Mouse (Mus musculus): ENCODE data around the gene Ccn1.
A peak's percentile ranks its signal among the peaks of the same experiment; 100 is the strongest.

The Ccn1 gene

GRCm38 (mm10) chr3:145649852-145650202 lies at the start of gene Ccn1:
Ccn1 (minus strand) TSS chr3:145649981.
- peak; percentile 57 for DNase-seq (ENCODE audit: low read depth, low spot score)

- no peak for DNase-seq (ENCODE audit: low read depth, low spot score)
Measured at GRCm38 (mm10) chr3:145693361-145693760, 43.6 kb upstream of the Ccn1 start.

- DNase-seq (ENCODE audit: low read depth, low spot score), result no peak
Measured at GRCm38 (mm10) chr3:145692037-145692436, 42.3 kb upstream of the Ccn1 start.

GRCm38 (mm10) chr3:145691415-145691814 lies 41.6 kb upstream of the Ccn1 start:
- DNase-seq (ENCODE audit: low read depth, low spot score), result no peak

GRCm38 (mm10) chr3:145689271-145689670 lies 39.5 kb upstream of the Ccn1 start:
- no peak for DNase-seq (ENCODE audit: low read depth, low spot score)

GRCm38 (mm10) chr3:145687836-145688235 lies 38.1 kb upstream of the Ccn1 start:
- DNase-seq (ENCODE audit: low read depth, low spot score), result no peak

GRCm38 (mm10) chr3:145684604-145685441 lies 35.0 kb upstream of the Ccn1 start:
- DNase-seq (ENCODE audit: low read depth, low spot score), result no peak

GRCm38 (mm10) chr3:145684201-145684600 lies 34.4 kb upstream of the Ccn1 start:
- no peak for DNase-seq (ENCODE audit: low read depth, low spot score)

GRCm38 (mm10) chr3:145681348-145681935 lies 31.7 kb upstream of the Ccn1 start:
- no peak for DNase-seq (ENCODE audit: low read depth, low spot score)

GRCm38 (mm10) chr3:145680686-145681085 lies 30.9 kb upstream of the Ccn1 start:
- DNase-seq (ENCODE audit: low read depth, low spot score), result no peak

GRCm38 (mm10) chr3:145676212-145676611 lies 26.4 kb upstream of the Ccn1 start:
- no peak for DNase-seq (ENCODE audit: low read depth, low spot score)

- no peak for DNase-seq (ENCODE audit: low read depth, low spot score)
Measured at GRCm38 (mm10) chr3:145674815-145675214, 25.0 kb upstream of the Ccn1 start.

GRCm38 (mm10) chr3:145666383-145666782 lies 16.6 kb upstream of the Ccn1 start:
- no peak for DNase-seq (ENCODE audit: low read depth, low spot score)

GRCm38 (mm10) chr3:145656993-145657713 lies 7.4 kb upstream of the Ccn1 start:
- no peak for DNase-seq (ENCODE audit: low read depth, low spot score)

GRCm38 (mm10) chr3:145654944-145655343 lies 5.2 kb upstream of the Ccn1 start:
- DNase-seq (ENCODE audit: low read depth, low spot score), result no peak

- no peak for DNase-seq (ENCODE audit: low read depth, low spot score)
Measured at GRCm38 (mm10) chr3:145654028-145654427, 4.2 kb upstream of the Ccn1 start.

GRCm38 (mm10) chr3:145653191-145653940 lies 3.6 kb upstream of the Ccn1 start:
- DNase-seq (ENCODE audit: low read depth, low spot score), result no peak

- no peak for DNase-seq (ENCODE audit: low read depth, low spot score)
Measured at GRCm38 (mm10) chr3:145652322-145653131, 2.7 kb upstream of the Ccn1 start.

- no peak for DNase-seq (ENCODE audit: low read depth, low spot score)
Measured at GRCm38 (mm10) chr3:145651978-145652321, 2.2 kb upstream of the Ccn1 start.

- peak; percentile 67 for DNase-seq (ENCODE audit: low read depth, low spot score)
Measured at GRCm38 (mm10) chr3:145651029-145651977, 1.5 kb upstream of the Ccn1 start.

Measured in WW6 (cell line).